Mouse (Mus musculus) thymus, adult 2 months (tissue): ENCODE data around the gene Ube2g2. TPM values are rescaled to one million over a fixed set of nuclear protein-coding genes. Genes with fewer than 3 reads are reported as not detected.

ENCODE experiments used
- DNase-seq: peaks from one replicate; pipeline ENCODE4 v3.0.0; 2021
- H3K27ac ChIP-seq: fragments of 200-500 bp; 2 replicates; pipeline ENCODE4 v1.5.1; 2012; ENCODE audit warnings: low read length, control low read depth; ENCODE audit not compliant: control insufficient read depth, insufficient read depth
- H3K27me3 ChIP-seq: fragments of 200-500 bp; 2 replicates; pipeline ENCODE4 v1.6.1; 2012; ENCODE audit warnings: mild to moderate bottlenecking, low read length, moderate library complexity, mixed read lengths; ENCODE audit not compliant: control insufficient read depth, insufficient read depth
- H3K36me3 ChIP-seq: fragments of 200-500 bp; 2 replicates; pipeline ENCODE4 v1.6.1; 2012; ENCODE audit warnings: mild to moderate bottlenecking, low read length, moderate library complexity; ENCODE audit not compliant: control insufficient read depth, insufficient read depth
- H3K4me1 ChIP-seq: fragments of 200-500 bp; replicated peaks from 2 replicates; pipeline ENCODE4 v1.6.1; 2012; ENCODE audit warnings: low read length; ENCODE audit not compliant: control insufficient read depth, insufficient read depth
- H3K4me3 ChIP-seq: fragments of 200-500 bp; 2 replicates; pipeline ENCODE4 v1.5.1; 2012; ENCODE audit warnings: mild to moderate bottlenecking, low read length, control low read depth, moderate library complexity; ENCODE audit not compliant: control insufficient read depth, insufficient read depth
- CTCF ChIP-seq: fragments of 200-500 bp; IDR thresholded peaks from 2 replicates; pipeline ENCODE4 v1.5.1; 2012; ENCODE audit warnings: mild to moderate bottlenecking, control low read depth, low read length, moderate library complexity, borderline replicate concordance; ENCODE audit not compliant: control insufficient read depth, poor library complexity, insufficient read depth; ENCODE audit errors: extremely low read depth
- POLR2A ChIP-seq: fragments of 200-500 bp; IDR thresholded peaks from 2 replicates; pipeline ENCODE4 v1.6.1; 2012; ENCODE audit warnings: mild to moderate bottlenecking, low read length, control low read depth, moderate library complexity; ENCODE audit not compliant: control insufficient read depth, poor library complexity, insufficient read depth; ENCODE audit errors: extremely low read depth
- WGBS: fragments of 180-500 bp; shearing (Covaris S2); methylation state at CpG from one replicate; pipeline ENCODE4 v1.1.7; 2018; 5-methylcytosine and 5-hydroxymethylcytosine counted together
- polyA plus RNA-seq: library from polyadenylated mRNA; depleted of rRNA; stranded (reverse); fragments of >200 nt; gene quantifications from 2 replicates; pipeline ENCODE4 v1.2.3, GENCODE M21; 2012

Ube2g2 gene
- polyA plus RNA-seq, 1 experiment: 52.6 TPM

DNA sequence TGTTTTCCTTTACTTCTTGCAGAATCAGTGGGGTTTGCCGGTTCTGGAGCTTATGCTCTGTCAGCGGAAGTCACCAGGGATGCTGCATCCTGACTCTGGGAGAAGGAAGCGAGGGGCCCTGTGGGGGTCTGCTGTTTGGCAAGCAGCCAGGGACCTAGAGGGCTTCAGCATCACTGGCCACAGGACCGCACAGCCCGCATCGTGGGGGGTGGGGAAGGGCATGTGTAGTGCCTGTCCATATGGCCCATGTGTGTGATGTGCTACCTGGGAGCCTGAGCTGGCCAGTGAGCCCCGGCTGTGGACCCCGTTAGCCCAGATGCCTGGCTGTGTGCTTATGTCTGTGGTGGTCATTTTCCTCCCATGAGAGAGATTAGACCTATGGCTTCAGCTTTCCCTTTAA lies 32.3 kb upstream of the Ube2g2 start:
- TF ChIP-seq POLR2A (no peak), CTCF (no peak)
- no peak overlapping the region for H3K4me3 ChIP-seq
- peaks cover 4% of the 10 kb centered on the region; the same call in 1 of the 2 replicates for H3K4me1 ChIP-seq
- H3K36me3 ChIP-seq: peaks cover 20% of the 10 kb centered on the region
- H3K27me3 ChIP-seq: no peaks in the 10 kb centered on the region
- 94% methylated on average over 8 of the region's 8 CpGs for WGBS
- DNase-seq: no peak
- no peak overlapping the region for H3K27ac ChIP-seq

DNA sequence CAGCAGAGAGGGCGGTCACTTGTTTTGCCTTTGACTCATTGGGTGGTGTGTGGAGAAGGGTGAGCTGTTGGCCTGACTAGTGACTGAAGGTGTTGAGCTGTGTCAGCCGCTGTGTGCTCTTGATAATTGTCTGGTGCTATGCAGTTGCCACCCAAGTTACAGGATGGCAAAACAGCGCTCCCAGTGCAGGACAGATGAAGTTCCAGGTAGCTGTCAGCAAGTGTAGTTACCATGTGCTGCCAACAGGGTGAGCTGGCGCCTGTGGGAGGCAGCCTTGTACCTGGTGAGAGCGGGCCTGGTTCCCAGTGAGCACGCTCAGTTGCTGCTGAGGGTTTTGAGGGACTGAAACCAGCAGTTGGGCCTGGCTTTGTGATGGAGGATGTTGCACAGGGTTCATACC lies 31.3 kb upstream of the Ube2g2 start:
- H3K27me3 ChIP-seq: no peaks in the 10 kb centered on the region
- peak; percentile 76 for DNase-seq
- H3K36me3 ChIP-seq: peaks cover 27% of the 10 kb centered on the region
- H3K4me1 ChIP-seq: peaks cover 4% of the 10 kb centered on the region; the same call in 1 of the 2 replicates
- no peak overlapping the region for H3K4me3 ChIP-seq
- H3K27ac ChIP-seq: no peak overlapping the region
- WGBS: 51% methylated on average over 6 of the region's 6 CpGs
- TF ChIP-seq POLR2A (0 out of 2 replicates have a peak, but pooled peaks have one; percentile 14), CTCF (peak; percentile 85)

DNA sequence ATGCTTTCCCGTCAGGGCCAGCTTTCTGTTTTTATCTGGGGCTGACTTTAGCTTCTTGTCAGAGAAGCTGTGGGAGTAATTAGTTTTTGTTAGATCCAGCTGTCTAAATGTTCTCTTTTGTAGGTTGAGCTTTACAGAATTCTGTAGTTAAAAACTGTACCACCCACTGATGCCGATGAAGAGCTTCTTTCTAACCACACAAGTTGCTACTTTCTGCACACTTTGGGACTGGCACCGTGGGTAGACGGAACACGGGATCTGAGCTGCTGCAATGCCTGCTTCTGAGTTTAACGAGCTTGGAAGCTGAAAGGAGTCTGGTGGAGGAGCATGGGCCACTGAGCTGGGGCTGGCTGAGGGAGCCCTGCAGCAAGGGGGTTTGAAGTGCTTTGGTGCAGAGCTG lies 30.5 kb upstream of the Ube2g2 start:
- H3K4me1 ChIP-seq: peaks cover 4% of the 10 kb centered on the region; the same call in 1 of the 2 replicates
- WGBS: 96% methylated on average over 6 of the region's 6 CpGs
- peaks cover 27% of the 10 kb centered on the region for H3K36me3 ChIP-seq
- H3K27ac ChIP-seq: no peak overlapping the region
- no peak overlapping the region for H3K4me3 ChIP-seq
- TF ChIP-seq CTCF (no peak), POLR2A (no peak)
- H3K27me3 ChIP-seq: no peaks in the 10 kb centered on the region
- no peak for DNase-seq

DNA sequence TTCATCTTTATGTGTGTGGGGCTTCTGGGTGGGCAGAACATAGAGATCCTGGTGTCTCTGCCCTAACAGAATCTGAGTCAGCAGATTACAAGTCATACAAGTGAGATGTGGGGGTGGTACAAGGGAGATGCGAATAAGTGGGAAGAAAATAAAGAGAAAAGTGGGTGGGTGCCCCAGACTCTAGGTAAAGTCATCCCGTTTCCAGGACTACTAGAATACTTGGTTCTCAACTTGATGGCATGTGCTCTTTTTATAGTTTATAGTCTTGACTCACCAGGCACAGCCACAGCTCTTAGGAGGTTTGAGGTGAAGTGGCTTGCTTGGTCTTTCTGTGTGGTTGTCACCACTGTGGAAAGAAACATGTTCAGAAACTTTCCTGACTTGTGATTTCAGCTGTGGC lies 26.0 kb upstream of the Ube2g2 start:
- Histone ChIP-seq H3K27me3 (no peaks in the 10 kb centered on the region), H3K27ac (no peak overlapping the region), H3K36me3 (peaks cover 42% of the 10 kb centered on the region), H3K4me3 (no peak overlapping the region), H3K4me1 (peaks cover 6% of the 10 kb centered on the region)
- TF ChIP-seq CTCF (no peak), POLR2A (no peak)
- 93% methylated on average over 2 of the region's 2 CpGs for WGBS
- no peak for DNase-seq

DNA sequence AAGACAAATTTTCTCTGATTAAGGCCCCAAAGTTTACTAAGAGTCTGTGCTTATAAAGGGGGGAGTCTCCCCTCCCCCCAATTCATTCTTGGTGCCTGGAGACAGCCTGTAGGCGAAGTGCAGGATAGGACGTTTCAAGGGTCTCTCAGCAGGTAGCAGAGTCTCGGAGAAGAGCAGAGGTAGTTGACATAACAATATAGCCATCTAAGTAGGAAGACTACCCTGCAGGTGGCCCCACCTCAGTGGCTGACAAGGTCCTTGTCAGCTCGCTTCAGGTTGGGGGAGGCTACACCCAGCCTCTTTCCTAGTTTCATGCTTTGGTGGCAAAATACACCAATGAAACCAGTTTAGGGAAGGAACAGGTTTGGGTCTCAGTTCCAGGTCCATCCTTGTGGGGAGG lies 19.1 kb upstream of the Ube2g2 start:
- 90% methylated on average over 4 of the region's 4 CpGs for WGBS
- Histone ChIP-seq H3K36me3 (peaks cover 2% of the 10 kb centered on the region), H3K4me3 (no peak overlapping the region), H3K4me1 (peaks cover 21% of the 10 kb centered on the region), H3K27me3 (no peaks in the 10 kb centered on the region), H3K27ac (no peak overlapping the region)
- TF ChIP-seq CTCF (no peak), POLR2A (no peak)
- no peak for DNase-seq

DNA sequence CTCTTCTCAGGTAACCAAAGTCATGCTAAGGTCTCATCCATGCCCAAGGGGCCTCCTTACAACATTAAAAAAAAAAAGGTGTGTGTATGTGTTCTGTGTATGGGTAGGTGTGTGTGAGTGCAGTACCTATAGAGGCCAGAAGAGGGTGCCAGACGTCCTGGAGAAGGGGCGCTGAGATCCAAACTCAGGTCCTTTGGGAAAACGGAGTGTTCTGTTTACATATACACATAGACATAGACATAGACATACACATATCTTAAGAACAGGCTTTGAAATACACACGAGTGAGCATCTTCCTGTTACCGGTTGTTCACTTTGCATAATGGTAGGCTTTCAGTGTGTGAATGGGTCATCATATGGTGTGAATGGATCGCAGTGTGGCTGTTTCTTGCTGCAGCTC lies 18.0 kb upstream of the Ube2g2 start:
- Histone ChIP-seq H3K27me3 (no peaks in the 10 kb centered on the region), H3K36me3 (no peaks in the 10 kb centered on the region), H3K27ac (no peak overlapping the region), H3K4me3 (no peak overlapping the region), H3K4me1 (peaks cover 17% of the 10 kb centered on the region)
- WGBS: 96% methylated on average over 6 of the region's 6 CpGs
- peak; percentile 20 for DNase-seq
- TF ChIP-seq CTCF: no peak
- TF ChIP-seq POLR2A: no peak

DNA sequence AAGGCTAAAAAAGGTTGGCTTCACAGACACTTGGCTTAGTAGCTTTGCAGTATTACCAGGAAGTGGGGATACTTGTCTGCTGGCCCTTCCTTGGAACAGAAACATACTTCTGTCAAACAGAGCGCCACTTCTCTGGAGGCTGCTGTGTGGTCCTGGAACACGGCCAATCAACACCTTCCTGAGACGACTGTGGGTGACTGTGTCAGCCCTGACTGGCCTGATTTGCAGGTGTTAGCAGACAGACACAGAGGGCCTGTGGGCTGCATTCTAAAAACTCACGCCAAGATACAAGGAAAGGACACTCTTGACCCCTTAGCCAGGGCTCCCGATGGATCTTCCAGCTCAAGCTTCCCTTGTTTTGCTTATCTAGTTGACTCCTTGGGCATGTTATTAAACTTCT lies 17.1 kb upstream of the Ube2g2 start:
- no peaks in the 10 kb centered on the region; the same call in 1 of the 2 replicates for H3K36me3 ChIP-seq
- H3K27ac ChIP-seq: no peak overlapping the region
- H3K4me1 ChIP-seq: peaks cover 15% of the 10 kb centered on the region
- 52% methylated on average over 5 of the region's 5 CpGs for WGBS
- TF ChIP-seq CTCF (no peak), POLR2A (no peak)
- DNase-seq: no peak
- no peak overlapping the region for H3K4me3 ChIP-seq
- no peaks in the 10 kb centered on the region for H3K27me3 ChIP-seq
